Mouse (Mus musculus) hindbrain, embryonic 14.5 days (tissue): ENCODE results near the gene Pde6h. TPM values are rescaled to one million over a fixed set of nuclear protein-coding genes. Genes with fewer than 3 reads are reported as not detected.

Source experiments
- ATAC-seq: fragments of 200-750 bp; cut with Nextera tagmentation; 2 replicates; pipeline ENCODE4 v1.8.0; 2017; ENCODE audit warnings: moderate number of reproducible peaks, mild to moderate bottlenecking, moderate TSS enrichment, moderate library complexity; ENCODE audit not compliant: low FRiP score
- DNase-seq: peaks from one replicate; pipeline ENCODE4 v3.0.0-alpha.2; 2015; ENCODE audit warnings: low spot score
- H3K27ac ChIP-seq: fragments of 300-500 bp; sonication (generic); 2 replicates; pipeline ENCODE4 v1.5.1; 2014; ENCODE audit warnings: mild to moderate bottlenecking, moderate library complexity
- H3K27me3 ChIP-seq: fragments of 300-500 bp; sonication (generic); 2 replicates; pipeline ENCODE4 v1.6.1; 2014; ENCODE audit warnings: mild to moderate bottlenecking, low read length, mixed read lengths; ENCODE audit not compliant: control insufficient read depth, insufficient read depth
- H3K36me3 ChIP-seq: fragments of 300-500 bp; sonication (generic); replicated peaks from 2 replicates; pipeline ENCODE4 v1.6.1; 2014; ENCODE audit not compliant: control insufficient read depth, insufficient read depth
- H3K4me1 ChIP-seq: fragments of 300-500 bp; sonication (generic); replicated peaks from 2 replicates; pipeline ENCODE4 v1.6.1; 2014; ENCODE audit warnings: antibody characterized with exemption, low read length, mixed read lengths; ENCODE audit not compliant: control insufficient read depth, insufficient read depth
- H3K4me2 ChIP-seq: fragments of 300-500 bp; sonication (generic); replicated peaks from 2 replicates; pipeline ENCODE4 v1.6.1; 2014; ENCODE audit warnings: mild to moderate bottlenecking, moderate library complexity
- H3K4me3 ChIP-seq: fragments of 300-500 bp; sonication (generic); replicated peaks from 2 replicates; pipeline ENCODE4 v1.5.1; 2014; ENCODE audit warnings: mild to moderate bottlenecking, low read length
- H3K9ac ChIP-seq: fragments of 300-500 bp; sonication (generic); 2 replicates; pipeline ENCODE4 v1.6.1; 2014
- H3K9me3 ChIP-seq: fragments of 300-500 bp; sonication (generic); 2 replicates; pipeline ENCODE4 v1.6.1; 2016; ENCODE audit warnings: low read length; ENCODE audit not compliant: control insufficient read depth
- WGBS: fragments of 180-500 bp; shearing (Covaris S2); extraction: QIAGEN DNeasy Blood & Tissue Kit; methylation state at CpG from one replicate; pipeline ENCODE4 v1.1.7; 2014; 5-methylcytosine and 5-hydroxymethylcytosine counted together
- polyA plus RNA-seq: library from polyadenylated mRNA; unstranded; fragments of >200 nt; fragmentation: Nextera tagmentation; extraction: Ambion mirVana; gene quantifications from 2 replicates; pipeline ENCODE4 v1.2.1, GENCODE M21; 2014

Gene Pde6h
- polyA plus RNA-seq, 1 experiment from 2014 or later: 0.48 TPM

DNA sequence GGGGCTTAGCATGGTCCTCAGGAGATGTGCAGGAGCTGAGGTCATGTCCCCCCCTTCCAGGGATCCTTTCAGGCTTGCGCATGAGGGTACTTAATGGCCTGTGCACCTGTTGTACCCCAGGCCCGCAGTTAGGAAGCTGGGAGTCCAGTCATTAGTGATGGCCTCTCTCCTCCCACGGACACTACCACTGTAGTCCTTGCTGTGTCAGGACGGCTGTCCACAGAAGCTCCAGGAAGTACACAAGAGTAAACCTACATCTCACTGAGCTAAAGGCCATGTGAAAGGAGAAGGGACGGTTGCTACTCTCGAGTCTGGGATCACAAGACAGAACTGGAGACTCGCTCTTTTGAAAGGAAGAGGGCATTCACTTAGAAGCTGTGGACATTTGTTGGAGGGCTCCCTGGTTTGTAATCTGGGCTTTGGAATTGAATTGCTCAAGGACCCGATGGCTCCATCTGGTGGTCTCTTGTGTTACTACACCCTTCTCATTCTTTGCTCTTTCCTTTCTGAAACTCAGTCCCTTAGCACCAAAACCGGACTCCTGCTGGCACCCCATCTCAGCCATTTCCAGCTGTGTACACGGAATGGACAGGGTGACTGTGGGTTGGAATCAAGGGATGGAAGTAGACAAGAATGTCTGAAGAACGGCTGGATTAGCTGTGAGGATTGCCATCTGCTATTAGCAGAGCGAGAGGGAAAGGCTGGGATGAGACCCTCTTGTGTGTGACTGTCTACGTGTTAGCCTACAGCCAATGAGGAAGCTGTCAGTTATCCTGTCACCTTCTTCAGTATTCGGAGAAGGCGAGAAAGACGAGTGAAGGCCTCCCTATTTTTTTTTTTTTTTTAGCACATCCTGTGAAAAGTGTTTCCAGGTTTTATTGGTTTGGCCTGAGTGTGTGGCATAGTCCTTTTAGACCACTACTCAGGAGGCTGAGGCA is 3.0 kb upstream of the Pde6h start:
- H3K4me2 ChIP-seq: no peak overlapping the region
- ATAC-seq (no peak), DNase-seq (peak; percentile 85)
- H3K4me3 ChIP-seq: no peak overlapping the region
- H3K36me3 ChIP-seq: no peaks in the 10 kb centered on the region
- WGBS: 46% methylated on average over 16 of the region's 16 CpGs
- H3K9me3 ChIP-seq: no peaks in the 10 kb centered on the region
- H3K4me1 ChIP-seq: no peaks in the 10 kb centered on the region
- no peak overlapping the region for H3K27ac ChIP-seq
- no peaks in the 10 kb centered on the region for H3K27me3 ChIP-seq
- H3K9ac ChIP-seq: no peak overlapping the region

DNA sequence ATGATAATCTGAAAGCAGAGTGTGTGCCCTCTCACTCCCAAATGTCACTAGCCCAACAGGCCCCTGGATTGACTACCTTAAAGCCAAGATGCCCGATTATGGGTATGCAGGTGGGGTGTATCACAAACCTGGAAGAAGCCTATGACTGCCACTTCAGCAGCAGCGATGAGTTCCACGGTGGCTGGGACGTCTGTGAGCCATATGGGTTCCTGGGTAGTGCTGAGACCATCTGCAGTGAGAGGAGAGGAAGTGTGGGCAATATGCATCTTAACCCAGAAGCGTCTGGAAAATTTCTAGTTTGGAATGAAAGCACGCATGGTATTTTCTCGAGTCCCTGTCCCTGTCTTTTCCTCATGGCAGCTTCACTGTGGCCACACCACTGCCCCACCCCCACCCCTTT is 2.0 kb upstream of the Pde6h start:
- Histone ChIP-seq H3K4me3 (no peak overlapping the region), H3K4me2 (no peak overlapping the region), H3K27ac (no peak overlapping the region), H3K36me3 (no peaks in the 10 kb centered on the region), H3K4me1 (no peaks in the 10 kb centered on the region), H3K27me3 (no peaks in the 10 kb centered on the region), H3K9ac (no peak overlapping the region), H3K9me3 (no peaks in the 10 kb centered on the region)
- DNase-seq: no peak
- ATAC-seq: no peak
- WGBS: 79% methylated on average over 7 of the region's 7 CpGs

GRCm38 (mm10) chr6:136922080-136922479 is 1.6 kb upstream of the Pde6h start, which contains the start of gene Erp27:
Gene Erp27 (minus strand): TSS chr6:136922180.
- H3K27me3 ChIP-seq: no peaks in the 10 kb centered on the region

GRCm38 (mm10) chr6:136922871-136923270 is 761 bp upstream of the Pde6h start:
- no peak for ATAC-seq
- 86% methylated on average over 7 of the region's 7 CpGs for WGBS
- Histone ChIP-seq H3K4me2 (no peak overlapping the region), H3K9ac (no peak overlapping the region), H3K27me3 (no peaks in the 10 kb centered on the region), H3K27ac (no peak overlapping the region), H3K4me3 (no peak overlapping the region), H3K4me1 (no peaks in the 10 kb centered on the region), H3K36me3 (no peaks in the 10 kb centered on the region), H3K9me3 (no peaks in the 10 kb centered on the region)
- no peak for DNase-seq

More at GRCm38 (mm10) chr6:136922080-136922479, 1.6 kb upstream of the Pde6h start, which contains the start of gene Erp27:
- ATAC-seq: no peak
- Histone ChIP-seq H3K4me2 (no peak within 1 kb of the TSS), H3K36me3 (no peaks in the 10 kb centered on the region), H3K9me3 (no peaks in the 10 kb centered on the region), H3K4me3 (no peak within 1 kb of the TSS), H3K4me1 (no peaks in the 10 kb centered on the region), H3K27ac (no peak within 1 kb of the TSS), H3K9ac (no peak within 1 kb of the TSS)
- DNase-seq: no peak
- 85% methylated on average over 5 of the region's 5 CpGs for WGBS

GRCm38 (mm10) chr6:136925049-136925448 is 1.4 kb downstream of the Pde6h start:
- no peak overlapping the region for H3K4me2 ChIP-seq
- ATAC-seq (no peak), DNase-seq (no peak)
- no peaks in the 10 kb centered on the region for H3K36me3 ChIP-seq
- H3K9me3 ChIP-seq: no peaks in the 10 kb centered on the region
- H3K27me3 ChIP-seq: no peaks in the 10 kb centered on the region
- H3K9ac ChIP-seq: no peak overlapping the region
- no peaks in the 10 kb centered on the region for H3K4me1 ChIP-seq
- H3K27ac ChIP-seq: no peak overlapping the region
- no peak overlapping the region for H3K4me3 ChIP-seq
- WGBS: 82% methylated on average over 8 of the region's 8 CpGs

DNA sequence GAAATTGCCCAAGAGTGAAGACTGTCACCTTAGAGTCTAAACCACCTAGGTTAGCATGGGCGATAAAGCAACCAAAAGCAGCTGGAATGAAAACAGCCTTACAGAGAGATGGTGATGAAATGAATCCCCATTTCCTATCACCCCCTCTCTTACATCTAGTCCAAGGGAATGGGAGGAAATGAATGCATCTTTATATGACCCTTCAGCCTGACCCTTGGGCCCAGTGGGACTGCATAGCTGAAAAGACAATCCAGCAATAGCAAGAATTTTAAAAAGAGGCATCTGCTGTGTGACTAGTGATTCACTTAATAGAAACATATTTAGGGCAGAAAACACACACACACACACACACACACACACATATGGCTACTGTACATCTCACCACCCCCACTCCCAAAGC is 4.0 kb downstream of the Pde6h start:
- DNase-seq (no peak), ATAC-seq (no peak)
- no peak overlapping the region for H3K27ac ChIP-seq
- H3K9ac ChIP-seq: no peak overlapping the region
- 84% methylated on average over 1 of the region's 1 CpGs for WGBS
- 0 out of 2 replicates have a peak, but pooled peaks cover 2% of the 10 kb centered on the region for H3K4me1 ChIP-seq
- H3K27me3 ChIP-seq: no peaks in the 10 kb centered on the region
- no peaks in the 10 kb centered on the region for H3K9me3 ChIP-seq
- H3K4me2 ChIP-seq: no peak overlapping the region
- H3K4me3 ChIP-seq: no peak overlapping the region
- no peaks in the 10 kb centered on the region for H3K36me3 ChIP-seq

GRCm38 (mm10) chr6:136930677-136931076 is 7.0 kb downstream of the Pde6h start:
- Histone ChIP-seq H3K27me3 (no peaks in the 10 kb centered on the region), H3K4me3 (no peak overlapping the region), H3K4me2 (no peak overlapping the region), H3K36me3 (no peaks in the 10 kb centered on the region), H3K27ac (peak overlapping the region; percentile 59), H3K4me1 (0 out of 2 replicates have a peak, but pooled peaks cover 2% of the 10 kb centered on the region), H3K9me3 (no peaks in the 10 kb centered on the region), H3K9ac (no peak overlapping the region)
- ATAC-seq (no peak), DNase-seq (no peak)
- WGBS: 67% methylated on average over 12 of the region's 12 CpGs

GRCm38 (mm10) chr6:136931246-136931645 is 7.6 kb downstream of the Pde6h start:
- H3K9me3 ChIP-seq: no peaks in the 10 kb centered on the region
- H3K4me3 ChIP-seq: no peak overlapping the region
- no peak overlapping the region for H3K9ac ChIP-seq
- H3K4me2 ChIP-seq: no peak overlapping the region
- H3K36me3 ChIP-seq: no peaks in the 10 kb centered on the region
- ATAC-seq: no peak
- no peaks in the 10 kb centered on the region for H3K27me3 ChIP-seq
- peak overlapping the region; percentile 59 for H3K27ac ChIP-seq
- DNase-seq: no peak
- WGBS: 85% methylated on average over 13 of the region's 13 CpGs
- H3K4me1 ChIP-seq: 0 out of 2 replicates have a peak, but pooled peaks cover 2% of the 10 kb centered on the region

DNA sequence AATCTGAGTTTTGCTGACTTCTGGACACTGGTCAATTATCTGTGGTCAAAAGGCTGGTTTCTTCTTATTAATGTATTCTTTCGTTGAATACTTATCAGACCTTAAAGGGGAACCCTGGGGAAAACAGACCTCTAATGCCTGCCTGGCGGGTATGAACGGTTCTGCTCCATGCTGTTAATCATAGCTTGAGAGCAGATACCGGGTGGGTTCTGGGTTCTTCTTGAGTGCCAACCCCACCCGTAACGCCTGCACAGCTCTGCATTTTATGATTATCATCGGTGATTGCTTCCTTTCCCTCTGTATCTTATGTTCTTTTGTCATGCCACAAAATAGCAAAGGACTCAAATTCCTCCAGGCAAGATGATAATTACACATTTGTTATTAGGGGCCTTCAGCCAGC is 10.4 kb downstream of the Pde6h start:
- Histone ChIP-seq H3K27me3 (no peaks in the 10 kb centered on the region), H3K4me2 (no peak overlapping the region), H3K4me1 (0 out of 2 replicates have a peak, but pooled peaks cover 2% of the 10 kb centered on the region), H3K9me3 (no peaks in the 10 kb centered on the region), H3K9ac (no peak overlapping the region), H3K4me3 (no peak overlapping the region), H3K36me3 (no peaks in the 10 kb centered on the region), H3K27ac (no peak overlapping the region)
- DNase-seq: no peak
- WGBS: 76% methylated on average over 7 of the region's 7 CpGs
- no peak for ATAC-seq
